Mouse (Mus musculus): ENCODE measurements around the gene Shroom1. TPM values are rescaled to one million over a fixed set of nuclear protein-coding genes. Genes with fewer than 3 reads are reported as not detected.

Shroom1 gene
- 6.0 and 7.0 TPM in 2 replicates for polyA plus RNA-seq (2012; rRNA removed)

GRCm38 (mm10) chr11:53456474-53457371, at the start of gene Shroom1, which contains the start of gene Gm10447:
Gene Shroom1, plus strand, starts transcription at chr11:53457205.
Gene Gm10447, minus strand, starts transcription at chr11:53457110.

GRCm38 (mm10) chr11:53423036-53423435, 34.0 kb upstream of the Shroom1 start, which contains the start of gene Leap2:
Gene Leap2, minus strand, starts transcription at chr11:53423170.

GRCm38 (mm10) chr11:53430670-53431346, 26.2 kb upstream of the Shroom1 start, which contains the start of the genes Uqcrq and Gdf9:
Gene Uqcrq, minus strand, starts transcription at chr11:53430831.
Gene Gdf9, plus strand, starts transcription at chr11:53431023.

GRCm38 (mm10) chr11:53469968-53470695, 13.1 kb downstream of the Shroom1 start, which contains the start of gene Gm9837:
Gene Gm9837, minus strand, starts transcription at chr11:53470479.

GRCm38 (mm10) chr11:53479783-53480301, 22.8 kb downstream of the Shroom1 start, which contains the start of the genes Gm9945 and Sowaha:
Gene Gm9945, plus strand, starts transcription at chr11:53480166.
Gene Sowaha, minus strand, starts transcription at chr11:53480274.

Other genes starting within 250 kb of the Shroom1 start
- 19.8 and 20.3 TPM in 2 replicates for gene Hspa4, start 156.7 kb upstream of the Shroom1 start, polyA plus RNA-seq (2012; rRNA removed)
- gene Zcchc10, start 132.5 kb upstream of the Shroom1 start, polyA plus RNA-seq (2012; rRNA removed): 5.4 TPM in 2 replicates
- 6.2 and 6.4 TPM in 2 replicates for gene Aff4, start 106.4 kb upstream of the Shroom1 start, polyA plus RNA-seq (2012; rRNA removed)
- gene Leap2, start 34.0 kb upstream of the Shroom1 start, polyA plus RNA-seq (2012; rRNA removed): 74.6 and 101 TPM in 2 replicates
- 395 and 408 TPM in 2 replicates for gene Uqcrq, start 26.4 kb upstream of the Shroom1 start, polyA plus RNA-seq (2012; rRNA removed)
- 0.26 and 0.31 TPM in 2 replicates for gene Gdf9, start 26.2 kb upstream of the Shroom1 start, polyA plus RNA-seq (2012; rRNA removed)
- 0.42 and 0.60 TPM in 2 replicates for gene Gm10447, start 95 bp upstream of the Shroom1 start, polyA plus RNA-seq (2012; rRNA removed)
- not detected in 2 replicates for gene Gm9837, start 13.3 kb downstream of the Shroom1 start, polyA plus RNA-seq (2012; rRNA removed)
- 0.07 and 0.10 TPM in 2 replicates for gene Gm9945, start 23.0 kb downstream of the Shroom1 start, polyA plus RNA-seq (2012; rRNA removed)
- gene Sowaha, start 23.1 kb downstream of the Shroom1 start, polyA plus RNA-seq (2012; rRNA removed): 9.6 and 11.0 TPM in 2 replicates
- 12.5 and 15.9 TPM in 2 replicates for gene Sept8, start 62.1 kb downstream of the Shroom1 start, polyA plus RNA-seq (2012; rRNA removed)
- gene Kif3a, start 110.2 kb downstream of the Shroom1 start, polyA plus RNA-seq (2012; rRNA removed): 2.9 and 3.1 TPM in 2 replicates
- gene Il4, start 161.5 kb downstream of the Shroom1 start, polyA plus RNA-seq (2012; rRNA removed): 0.18 and 0.30 TPM in 2 replicates
- gene Il13, start 177.5 kb downstream of the Shroom1 start, polyA plus RNA-seq (2012; rRNA removed): not detected in 2 replicates